Mouse (Mus musculus) myocyte (in vitro differentiated cells): ENCODE measurements at regions not wholly inside any gene's neighbourhood (a gene's known extent, or its start where the extent isn't known, plus 50 kb on each side); places are given as distances from the start of the nearest gene placed in this dataset.

Source experiments
- E2F4 ChIP-seq: IDR thresholded peaks from one replicate; pipeline ENCODE4 v1.6.1; 2011; ENCODE audit warnings: mild to moderate bottlenecking, control low read depth, moderate library complexity; ENCODE audit not compliant: insufficient read depth
- MAX ChIP-seq: IDR thresholded peaks from one replicate; pipeline ENCODE4 v1.6.1; 2011; ENCODE audit warnings: low read depth, mild to moderate bottlenecking, control low read depth
- MYOD1 ChIP-seq, 3 experiments: IDR thresholded peaks; one replicate each; pipeline ENCODE4 v1.6.1; 2011; ENCODE audit warnings: control low read depth in 2 of 3, low read depth in 2 of 3, mild to moderate bottlenecking in 2 of 3, moderate library complexity in 1 of 3; ENCODE audit not compliant: insufficient read length in 2 of 3, control insufficient read depth in 1 of 3
- MYOG ChIP-seq, 3 experiments: IDR thresholded peaks; one replicate each; pipeline ENCODE4 v1.6.1; 2011; ENCODE audit warnings: control low read depth in 2 of 3, low read depth in 2 of 3, mild to moderate bottlenecking in 2 of 3; ENCODE audit not compliant: insufficient read length in 2 of 3, control insufficient read depth in 1 of 3, insufficient read depth in 1 of 3
- POLR2A ChIP-seq: IDR thresholded peaks from one replicate; pipeline ENCODE4 v1.6.1; 2011; ENCODE audit warnings: low read depth, mild to moderate bottlenecking, control low read depth, moderate library complexity; ENCODE audit not compliant: insufficient read length
- POLR2AphosphoS2 ChIP-seq: IDR thresholded peaks from one replicate; pipeline ENCODE4 v1.6.1; 2011; ENCODE audit warnings: low read depth, control low read depth; ENCODE audit not compliant: insufficient read length
- SRF ChIP-seq: IDR thresholded peaks from one replicate; pipeline ENCODE4 v1.6.1; 2011; ENCODE audit warnings: low read depth; ENCODE audit not compliant: control insufficient read depth, insufficient read length
- TCF12 ChIP-seq: IDR thresholded peaks from one replicate; pipeline ENCODE4 v1.6.1; 2011; ENCODE audit warnings: mild to moderate bottlenecking, control low read depth; ENCODE audit not compliant: poor library complexity, insufficient read depth, severe bottlenecking

GRCm38 (mm10) chr9:30802826-30803225, 119.4 kb downstream of the Adamts15 start:
- TF ChIP-seq POLR2AphosphoS2 (no peak), POLR2A (no peak), TCF12 (no peak), MYOG (IDR thresholded peaks at IDR 0.05; ENCODE audit: control insufficient read depth in 1 of 3, insufficient read depth in 1 of 3, insufficient read length in 2 of 3, low read depth in 2 of 3) (no peak), MAX (no peak), SRF (no peak), MYOD1 (IDR thresholded peaks at IDR 0.05; ENCODE audit: control insufficient read depth in 1 of 3, insufficient read length in 2 of 3, low read depth in 2 of 3) (no peak), E2F4 (no peak)
